Mouse (Mus musculus) midbrain, embryonic 16.5 days (tissue): Measurements from ENCODE around the gene Nr2f2. TPM values are rescaled to one million over a fixed set of nuclear protein-coding genes. Genes with fewer than 3 reads are reported as not detected.

Source experiments
- ATAC-seq: fragments of 200-750 bp; cut with Nextera tagmentation; 2 replicates; pipeline ENCODE4 v1.8.0; 2017; ENCODE audit warnings: moderate TSS enrichment
- H3K27ac ChIP-seq: fragments of 300-500 bp; sonication (generic); 2 replicates; pipeline ENCODE4 v1.5.1; 2014; ENCODE audit warnings: mild to moderate bottlenecking, low read length, mixed read lengths
- H3K27me3 ChIP-seq: fragments of 300-500 bp; sonication (generic); 2 replicates; pipeline ENCODE4 v1.6.1; 2014; ENCODE audit warnings: low read depth, low read length, mixed read lengths; ENCODE audit not compliant: control insufficient read depth, insufficient read depth
- H3K36me3 ChIP-seq: fragments of 300-500 bp; sonication (generic); 2 replicates; pipeline ENCODE4 v1.6.1; 2014; ENCODE audit warnings: mild to moderate bottlenecking, low read length, moderate library complexity, mixed read lengths; ENCODE audit not compliant: control insufficient read depth, insufficient read depth
- H3K4me1 ChIP-seq: fragments of 300-500 bp; sonication (generic); 2 replicates; pipeline ENCODE4 v1.6.1; 2014; ENCODE audit warnings: mild to moderate bottlenecking, low read length, mixed read lengths; ENCODE audit not compliant: control insufficient read depth, insufficient read depth
- H3K4me2 ChIP-seq: fragments of 300-500 bp; sonication (generic); 2 replicates; pipeline ENCODE4 v1.6.1; 2014; ENCODE audit warnings: mild to moderate bottlenecking, low read length, mixed read lengths
- H3K4me3 ChIP-seq: fragments of 300-500 bp; sonication (generic); 2 replicates; pipeline ENCODE4 v1.5.1; 2014; ENCODE audit warnings: low read depth, mild to moderate bottlenecking, low read length, moderate library complexity, mixed read lengths
- H3K9ac ChIP-seq: fragments of 300-500 bp; sonication (generic); 2 replicates; pipeline ENCODE4 v1.6.1; 2014; ENCODE audit warnings: low read depth, low read length, mixed read lengths
- H3K9me3 ChIP-seq: fragments of 300-500 bp; sonication (generic); replicated peaks from 2 replicates; pipeline ENCODE4 v1.6.1; 2014; ENCODE audit warnings: mild to moderate bottlenecking, low read length, mixed read lengths; ENCODE audit not compliant: control insufficient read depth, poor library complexity, severe bottlenecking
- WGBS: fragments of 180-500 bp; shearing (Covaris S2); extraction: QIAGEN DNeasy Blood & Tissue Kit; methylation state at CpG from one replicate; pipeline ENCODE4 v1.1.7; 2014; 5-methylcytosine and 5-hydroxymethylcytosine counted together
- polyA plus RNA-seq: library from polyadenylated mRNA; unstranded; fragments of >200 nt; fragmentation: Nextera tagmentation; extraction: Ambion mirVana; gene quantifications from 2 replicates; pipeline ENCODE4 v1.2.1, GENCODE M21; 2015

Nr2f2 gene
- polyA plus RNA-seq, 1 experiment from 2014 or later: 78.0 TPM

- Histone ChIP-seq H3K4me2 (no peak overlapping the region), H3K27me3 (peaks cover 52% of the 10 kb centered on the region), H3K9ac (no peak overlapping the region), H3K4me3 (no peak overlapping the region), H3K4me1 (no peaks in the 10 kb centered on the region; the same call in none of the 2 replicates), H3K9me3 (no peaks in the 10 kb centered on the region), H3K27ac (peak overlapping the region; percentile 78; the same call in 1 of the 2 replicates), H3K36me3 (no peaks in the 10 kb centered on the region)
- ATAC-seq: no peak
- WGBS: 11% methylated on average over 10 of the region's 10 CpGs
These were observed 38.1 kb downstream of the Nr2f2 start for GRCm38 (mm10) chr7:70328206-70329036.

GRCm38 (mm10) chr7:70327191-70327590, 39.3 kb downstream of the Nr2f2 start:
- ATAC-seq: no peak
- 18% methylated on average over 2 of the region's 2 CpGs for WGBS
- no peak overlapping the region for H3K4me2 ChIP-seq
- H3K4me3 ChIP-seq: no peak overlapping the region
- H3K27me3 ChIP-seq: peaks cover 56% of the 10 kb centered on the region
- H3K9me3 ChIP-seq: no peaks in the 10 kb centered on the region
- no peaks in the 10 kb centered on the region for H3K36me3 ChIP-seq
- no peaks in the 10 kb centered on the region; the same call in none of the 2 replicates for H3K4me1 ChIP-seq
- no peak overlapping the region for H3K9ac ChIP-seq
- no peak overlapping the region for H3K27ac ChIP-seq

DNA sequence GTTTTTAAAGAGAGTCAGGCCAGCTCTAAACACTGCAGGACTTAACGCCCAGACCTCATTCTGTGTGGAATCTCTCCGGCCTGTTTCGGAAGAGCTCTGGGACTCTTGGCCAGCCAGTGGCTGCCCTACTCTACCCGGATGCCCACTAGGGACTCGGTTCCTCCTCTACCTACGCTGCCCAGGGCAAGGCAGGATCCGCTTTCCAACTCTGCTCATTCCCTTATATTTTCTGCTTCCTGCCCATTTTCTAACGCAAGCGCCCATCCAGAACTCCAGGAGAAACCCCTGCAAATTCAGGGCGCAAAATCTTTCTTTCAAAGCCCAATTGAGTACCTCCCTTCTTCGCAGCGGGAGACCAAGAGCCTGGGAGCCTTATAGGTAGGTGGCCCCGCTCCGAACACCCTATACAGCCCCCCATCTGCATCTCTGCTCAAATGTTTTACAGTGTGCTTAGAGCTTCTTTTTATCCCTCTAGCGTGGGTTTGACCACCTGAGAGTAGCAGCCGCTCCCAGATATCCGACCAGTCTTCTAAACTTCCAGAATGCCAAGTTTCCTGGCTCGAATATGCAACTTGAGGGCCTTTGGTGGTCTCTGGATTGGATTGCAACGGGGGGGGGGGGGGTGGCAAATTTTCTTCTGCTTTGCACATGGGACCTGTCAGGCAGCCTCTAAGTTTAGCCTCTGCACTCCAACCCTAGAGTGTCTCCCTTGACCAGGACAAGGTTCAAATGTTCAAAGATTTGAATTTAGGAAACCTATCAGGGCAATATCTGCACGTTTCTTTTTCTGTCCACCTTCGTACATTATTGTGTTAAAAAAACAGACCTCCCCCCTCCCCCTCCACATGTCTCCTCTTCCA, 40.1 kb downstream of the Nr2f2 start:
- no peaks in the 10 kb centered on the region for H3K36me3 ChIP-seq
- no peak overlapping the region for H3K9ac ChIP-seq
- peaks cover 58% of the 10 kb centered on the region for H3K27me3 ChIP-seq
- peak overlapping the region; percentile 36 for H3K4me2 ChIP-seq
- no peaks in the 10 kb centered on the region; the same call in none of the 2 replicates for H3K4me1 ChIP-seq
- no peaks in the 10 kb centered on the region for H3K9me3 ChIP-seq
- no peak for ATAC-seq
- WGBS: 5% methylated on average over 21 of the region's 21 CpGs
- H3K27ac ChIP-seq: peak overlapping the region; percentile 70
- H3K4me3 ChIP-seq: no peak overlapping the region

DNA sequence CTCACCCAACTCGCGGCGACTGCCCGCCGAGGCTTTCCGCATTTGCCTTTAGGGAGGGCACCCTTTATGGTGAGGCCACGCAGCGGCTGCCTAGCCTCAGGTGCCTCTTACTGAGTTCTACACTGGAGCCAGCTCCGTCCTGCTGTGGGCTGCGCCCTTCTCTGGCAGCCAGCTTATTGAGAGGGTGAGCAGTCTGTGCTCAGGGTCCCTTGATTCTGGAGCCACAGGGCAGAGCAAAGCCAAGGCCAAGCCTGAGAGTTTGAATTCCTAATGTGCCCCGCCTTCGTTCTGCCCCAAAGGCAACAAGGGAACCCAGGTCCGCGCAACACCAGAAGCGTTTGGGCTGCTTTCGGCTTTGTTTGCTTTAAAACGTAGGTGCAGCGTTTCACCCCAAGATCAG, 41.2 kb downstream of the Nr2f2 start:
- no peak overlapping the region; the same call in 1 of the 2 replicates for H3K4me3 ChIP-seq
- no peak for ATAC-seq
- 2% methylated on average over 18 of the region's 18 CpGs for WGBS
- no peaks in the 10 kb centered on the region for H3K36me3 ChIP-seq
- H3K27me3 ChIP-seq: peaks cover 56% of the 10 kb centered on the region
- H3K4me2 ChIP-seq: peak overlapping the region; percentile 36
- H3K27ac ChIP-seq: peak overlapping the region; percentile 70
- H3K9ac ChIP-seq: no peak overlapping the region
- no peaks in the 10 kb centered on the region for H3K9me3 ChIP-seq
- H3K4me1 ChIP-seq: no peaks in the 10 kb centered on the region

DNA sequence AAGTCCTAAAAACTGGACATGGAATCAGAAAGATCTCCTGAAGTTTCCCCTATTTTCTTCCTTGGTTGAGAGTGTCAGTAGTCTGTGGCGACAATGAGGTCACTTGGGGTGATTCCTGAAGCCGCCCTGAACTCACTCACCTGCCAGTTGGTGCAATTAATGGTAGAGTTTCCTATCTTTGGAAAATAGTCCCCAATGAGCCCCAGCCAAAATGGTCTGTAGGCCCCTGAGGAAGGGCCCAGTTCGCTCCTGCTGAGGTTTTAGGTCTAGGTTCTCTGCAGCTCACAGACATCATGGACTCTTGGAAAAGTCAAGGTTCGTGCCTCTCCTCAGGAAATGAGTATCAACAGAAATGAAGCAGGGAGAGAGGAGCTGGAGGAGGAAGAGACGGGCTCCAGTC, 42.0 kb downstream of the Nr2f2 start:
- WGBS: 25% methylated on average over 5 of the region's 5 CpGs

GRCm38 (mm10) chr7:70324041-70324440, 42.5 kb downstream of the Nr2f2 start:
- H3K4me2 ChIP-seq: no peak overlapping the region
- H3K4me1 ChIP-seq: no peaks in the 10 kb centered on the region
- H3K4me3 ChIP-seq: no peak overlapping the region
- no peaks in the 10 kb centered on the region for H3K9me3 ChIP-seq
- 15% methylated on average over 9 of the region's 9 CpGs for WGBS
- H3K27ac ChIP-seq: no peak overlapping the region
- H3K27me3 ChIP-seq: peaks cover 52% of the 10 kb centered on the region
- no peak overlapping the region for H3K9ac ChIP-seq
- H3K36me3 ChIP-seq: no peaks in the 10 kb centered on the region
- no peak for ATAC-seq

More for the DNA sequence above, 42.0 kb downstream of the Nr2f2 start:
- H3K27ac ChIP-seq: no peak overlapping the region
- no peak for ATAC-seq
- no peaks in the 10 kb centered on the region for H3K4me1 ChIP-seq
- H3K4me3 ChIP-seq: no peak overlapping the region
- H3K4me2 ChIP-seq: no peak overlapping the region
- H3K9me3 ChIP-seq: no peaks in the 10 kb centered on the region
- peaks cover 56% of the 10 kb centered on the region for H3K27me3 ChIP-seq
- no peak overlapping the region for H3K9ac ChIP-seq
- H3K36me3 ChIP-seq: no peaks in the 10 kb centered on the region

- no peak overlapping the region for H3K9ac ChIP-seq
- no peaks in the 10 kb centered on the region for H3K9me3 ChIP-seq
- H3K36me3 ChIP-seq: no peaks in the 10 kb centered on the region
- WGBS: 69% methylated on average over 7 of the region's 7 CpGs
- no peak for ATAC-seq
- H3K4me1 ChIP-seq: no peaks in the 10 kb centered on the region
- H3K4me3 ChIP-seq: no peak overlapping the region
- no peak overlapping the region for H3K4me2 ChIP-seq
- H3K27me3 ChIP-seq: no peaks in the 10 kb centered on the region
- no peak overlapping the region for H3K27ac ChIP-seq
These were observed 60.8 kb downstream of the Nr2f2 start for GRCm38 (mm10) chr7:70305716-70306115.

GRCm38 (mm10) chr7:70304426-70304825, 62.1 kb downstream of the Nr2f2 start:
- no peak overlapping the region for H3K9ac ChIP-seq

More at GRCm38 (mm10) chr7:70304426-70304825, 62.1 kb downstream of the Nr2f2 start:
- Histone ChIP-seq H3K9me3 (no peaks in the 10 kb centered on the region), H3K36me3 (no peaks in the 10 kb centered on the region), H3K4me1 (no peaks in the 10 kb centered on the region), H3K27ac (no peak overlapping the region), H3K4me2 (no peak overlapping the region), H3K4me3 (no peak overlapping the region), H3K27me3 (no peaks in the 10 kb centered on the region)
- no peak for ATAC-seq
